Mouse (Mus musculus): ENCODE data around the gene Gnb1.

DNA sequence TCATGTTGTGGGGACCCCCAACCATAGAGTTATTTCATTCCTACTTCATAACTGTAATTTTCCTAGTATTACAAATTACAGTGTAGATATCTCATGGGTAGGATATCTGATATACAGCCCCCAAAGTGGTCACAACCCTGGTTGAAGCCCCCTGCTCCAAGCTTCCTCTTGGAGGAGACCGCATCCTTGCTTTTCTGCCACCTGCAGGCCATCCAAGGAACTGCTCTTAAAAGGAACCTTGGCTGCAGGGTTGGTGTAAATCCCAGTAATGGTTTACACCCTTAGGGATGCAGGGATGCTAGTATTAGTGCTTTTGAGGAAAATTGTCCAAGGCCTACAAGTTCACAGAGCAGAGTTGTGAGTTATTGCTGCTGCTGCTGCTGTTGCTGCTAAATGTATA is 89.3 kb downstream of the Gnb1 start:
- TF ChIP-seq CTCF (IDR thresholded peaks at IDR 0.05; ENCODE audit: low read depth, low read length): peak; percentile 61
- TF ChIP-seq EP300 (IDR thresholded peaks at IDR 0.05; ENCODE audit: insufficient read depth, low read depth, low read length): no peak
- no peak for TF ChIP-seq POLR2A (IDR thresholded peaks at IDR 0.05; ENCODE audit: insufficient read depth, low read length)
